Mouse (Mus musculus) lung, postnatal 0 days (tissue): ENCODE measurements around the gene Cbl.

Experiments used
- CTCF ChIP-seq: IDR thresholded peaks from 2 replicates; pipeline ENCODE4 v1.5.1; 2016; ENCODE audit warnings: antibody characterized with exemption, mild to moderate bottlenecking
- EP300 ChIP-seq: IDR thresholded peaks from 2 replicates; pipeline ENCODE4 v1.6.1; 2016; ENCODE audit warnings: antibody characterized with exemption, mild to moderate bottlenecking, control low read depth

- TF ChIP-seq CTCF (peak; percentile 44), EP300 (no peak)
Measured at GRCm38 (mm10) chr9:44116182-44116581, 117.7 kb downstream of the Cbl start.
